Mouse (Mus musculus) kidney, embryonic 15.5 days (tissue): ENCODE results near the gene Exoc8. TPM values are rescaled to one million over a fixed set of nuclear protein-coding genes. Genes with fewer than 3 reads are reported as not detected.
A peak's percentile ranks its signal among the peaks of the same experiment; 100 is the strongest.

Source experiments
- ATAC-seq: fragments of 200-750 bp; cut with Nextera tagmentation; replicated peaks from 2 replicates; pipeline ENCODE4 v1.8.0; 2017; ENCODE audit warnings: moderate TSS enrichment; ENCODE audit not compliant: low FRiP score
- H3K27ac ChIP-seq: fragments of 300-500 bp; sonication (generic); 2 replicates; pipeline ENCODE4 v1.5.1; 2015; ENCODE audit warnings: mild to moderate bottlenecking, inconsistent platforms
- H3K27me3 ChIP-seq: fragments of 300-500 bp; sonication (generic); 2 replicates; pipeline ENCODE4 v1.6.1; 2015; ENCODE audit warnings: inconsistent platforms
- H3K36me3 ChIP-seq: fragments of 300-500 bp; sonication (generic); 2 replicates; pipeline ENCODE4 v1.6.1; 2015; ENCODE audit warnings: inconsistent platforms
- H3K4me1 ChIP-seq: fragments of 300-500 bp; sonication (generic); 2 replicates; pipeline ENCODE4 v1.6.1; 2015; ENCODE audit warnings: inconsistent platforms
- H3K4me2 ChIP-seq: fragments of 300-500 bp; sonication (generic); 2 replicates; pipeline ENCODE4 v1.6.1; 2015; ENCODE audit warnings: moderate library complexity, mild to moderate bottlenecking, inconsistent platforms
- H3K4me3 ChIP-seq: fragments of 300-500 bp; sonication (generic); replicated peaks from 2 replicates; pipeline ENCODE4 v1.5.1; 2015; ENCODE audit warnings: mild to moderate bottlenecking, inconsistent platforms
- H3K9ac ChIP-seq: fragments of 300-500 bp; sonication (generic); 2 replicates; pipeline ENCODE4 v1.6.1; 2015; ENCODE audit warnings: mild to moderate bottlenecking, inconsistent platforms
- H3K9me3 ChIP-seq: fragments of 300-500 bp; sonication (generic); replicated peaks from 2 replicates; pipeline ENCODE4 v1.6.1; 2016; ENCODE audit warnings: inconsistent platforms
- WGBS: fragments of 180-500 bp; shearing (Covaris S2); methylation state at CpG from one replicate; pipeline ENCODE4 v1.1.7; 2015; ENCODE audit warnings: mixed read lengths; 5-methylcytosine and 5-hydroxymethylcytosine counted together
- polyA plus RNA-seq: library from polyadenylated mRNA; unstranded; fragments of >200 nt; fragmentation: Nextera tagmentation; extraction: Ambion mirVana; gene quantifications from 2 replicates; pipeline ENCODE4 v1.2.1, GENCODE M21; 2015

The Exoc8 gene
- polyA plus RNA-seq, 1 experiment from 2014 or later, result 9.0 TPM

GRCm38 (mm10) chr8:124866669-124867068 lies 30.8 kb downstream of the Exoc8 start:
- H3K9ac ChIP-seq, result no peak overlapping the region
- peaks cover 21% of the 10 kb centered on the region for H3K36me3 ChIP-seq
- no peaks in the 10 kb centered on the region for H3K27me3 ChIP-seq
- peaks cover 10% of the 10 kb centered on the region for H3K4me1 ChIP-seq
- no peak for ATAC-seq
- H3K9me3 ChIP-seq, result no peaks in the 10 kb centered on the region
- WGBS, result 63% methylated on average over 3 of the region's 3 CpGs
- no peak overlapping the region for H3K27ac ChIP-seq
- no peak overlapping the region for H3K4me2 ChIP-seq
- no peak overlapping the region for H3K4me3 ChIP-seq

- Histone ChIP-seq H3K27ac (peak overlapping the region; percentile 96), H3K9ac (peak overlapping the region; percentile 96), H3K4me3 (peak overlapping the region; percentile 95), H3K4me1 (peaks cover 14% of the 10 kb centered on the region), H3K36me3 (peaks cover 36% of the 10 kb centered on the region), H3K9me3 (no peaks in the 10 kb centered on the region), H3K4me2 (peak overlapping the region; percentile 75), H3K27me3 (no peaks in the 10 kb centered on the region)
- no peak for ATAC-seq
- WGBS, result 14% methylated on average over 8 of the region's 8 CpGs
Measured at GRCm38 (mm10) chr8:124863729-124864128, 33.8 kb downstream of the Exoc8 start.

GRCm38 (mm10) chr8:124863163-124863677 lies 34.3 kb downstream of the Exoc8 start:
- peaks cover 41% of the 10 kb centered on the region for H3K36me3 ChIP-seq
- WGBS, result under 1% methylated on average over 33 of the region's 33 CpGs
- no peaks in the 10 kb centered on the region for H3K9me3 ChIP-seq
- peak overlapping the region; percentile 95 for H3K4me3 ChIP-seq
- H3K27ac ChIP-seq, result peak overlapping the region; percentile 96
- H3K4me1 ChIP-seq, result peaks cover 14% of the 10 kb centered on the region
- H3K4me2 ChIP-seq, result peak overlapping the region; percentile 75
- H3K27me3 ChIP-seq, result no peaks in the 10 kb centered on the region
- peak; percentile 85 for ATAC-seq
- peak overlapping the region; percentile 96 for H3K9ac ChIP-seq

- Histone ChIP-seq H3K4me1 (peaks cover 14% of the 10 kb centered on the region), H3K9ac (peak within 1 kb of the TSS; percentile 96), H3K4me2 (peak within 1 kb of the TSS; percentile 75), H3K27me3 (no peaks in the 10 kb centered on the region), H3K27ac (peak within 1 kb of the TSS; percentile 96), H3K36me3 (peaks cover 48% of the 10 kb centered on the region), H3K9me3 (peaks cover under 1% of the 10 kb centered on the region; the same call in 1 of the 2 replicates), H3K4me3 (peak within 1 kb of the TSS; percentile 95)
- ATAC-seq, result peak; percentile 98
- 1% methylated on average over 55 of the region's 55 CpGs for WGBS
Measured at GRCm38 (mm10) chr8:124862321-124863162, 35.0 kb downstream of the Exoc8 start, which contains the start of the genes Gnpat and 2810004N23Rik. Gnpat (plus strand) TSS chr8:124863033. 2810004N23Rik (minus strand) TSS chr8:124863120.

- Histone ChIP-seq H3K9ac (no peak overlapping the region), H3K4me2 (no peak overlapping the region), H3K27me3 (no peaks in the 10 kb centered on the region), H3K4me1 (peaks cover 14% of the 10 kb centered on the region), H3K36me3 (peaks cover 63% of the 10 kb centered on the region), H3K27ac (no peak overlapping the region), H3K9me3 (peaks cover 24% of the 10 kb centered on the region), H3K4me3 (no peak overlapping the region)
- 97% methylated on average over 3 of the region's 3 CpGs for WGBS
- ATAC-seq, result no peak
Measured at GRCm38 (mm10) chr8:124860188-124860587, 37.3 kb downstream of the Exoc8 start.

GRCm38 (mm10) chr8:124859466-124859865 lies 38.0 kb downstream of the Exoc8 start:
- no peak for ATAC-seq
- Histone ChIP-seq H3K9me3 (peaks cover 31% of the 10 kb centered on the region), H3K36me3 (peaks cover 68% of the 10 kb centered on the region), H3K27me3 (no peaks in the 10 kb centered on the region), H3K4me3 (no peak overlapping the region), H3K9ac (no peak overlapping the region), H3K4me2 (no peak overlapping the region), H3K4me1 (peaks cover 14% of the 10 kb centered on the region), H3K27ac (no peak overlapping the region)

GRCm38 (mm10) chr8:124853511-124853910 lies 44.0 kb downstream of the Exoc8 start:
- peaks cover 50% of the 10 kb centered on the region for H3K9me3 ChIP-seq
- 98% methylated on average over 1 of the region's 1 CpGs for WGBS

GRCm38 (mm10) chr8:124845573-124845972 lies 51.9 kb downstream of the Exoc8 start:
- H3K27me3 ChIP-seq, result no peaks in the 10 kb centered on the region
- H3K4me1 ChIP-seq, result 0 out of 2 replicates have a peak, but pooled peaks cover 8% of the 10 kb centered on the region
- H3K9me3 ChIP-seq, result no peaks in the 10 kb centered on the region
- H3K27ac ChIP-seq, result no peak overlapping the region
- no peak for ATAC-seq
- no peak overlapping the region for H3K4me3 ChIP-seq
- 55% methylated on average over 5 of the region's 5 CpGs for WGBS
- H3K9ac ChIP-seq, result no peak overlapping the region
- peaks cover 28% of the 10 kb centered on the region for H3K36me3 ChIP-seq
- H3K4me2 ChIP-seq, result no peak overlapping the region

More at GRCm38 (mm10) chr8:124853511-124853910, 44.0 kb downstream of the Exoc8 start:
- no peak for ATAC-seq
- Histone ChIP-seq H3K36me3 (peaks cover 63% of the 10 kb centered on the region), H3K27ac (no peak overlapping the region), H3K4me3 (no peak overlapping the region), H3K27me3 (no peaks in the 10 kb centered on the region), H3K9ac (no peak overlapping the region), H3K4me2 (no peak overlapping the region), H3K4me1 (no peaks in the 10 kb centered on the region)

- H3K4me2 ChIP-seq, result no peak overlapping the region
- WGBS, result 44% methylated on average over 3 of the region's 3 CpGs
- no peak for ATAC-seq
- H3K27ac ChIP-seq, result no peak overlapping the region
- H3K4me3 ChIP-seq, result no peak overlapping the region
- no peaks in the 10 kb centered on the region for H3K27me3 ChIP-seq
- peaks cover 33% of the 10 kb centered on the region for H3K36me3 ChIP-seq
- no peak overlapping the region for H3K9ac ChIP-seq
- no peaks in the 10 kb centered on the region for H3K9me3 ChIP-seq
- 0 out of 2 replicates have a peak, but pooled peaks cover 8% of the 10 kb centered on the region for H3K4me1 ChIP-seq
Measured at GRCm38 (mm10) chr8:124845131-124845530, 52.4 kb downstream of the Exoc8 start.

Other genes starting within 250 kb of the Exoc8 start
- gene 2310022B05Rik, start 234.3 kb downstream of the Exoc8 start, polyA plus RNA-seq, result 28.4 and 32.3 TPM in 2 replicates
- gene Ttc13, start 175.7 kb downstream of the Exoc8 start, polyA plus RNA-seq, result 46.7 and 47.0 TPM in 2 replicates
- gene Arv1, start 175.6 kb downstream of the Exoc8 start, polyA plus RNA-seq, result 25.2 and 28.1 TPM in 2 replicates
- 4.9 TPM in 2 replicates for gene Fam89a, start 145.9 kb downstream of the Exoc8 start, polyA plus RNA-seq
- gene Trim67, start 104.6 kb downstream of the Exoc8 start, polyA plus RNA-seq, result 0.10 and 0.36 TPM in 2 replicates
- 101 and 114 TPM in 2 replicates for gene Gnpat, start 34.7 kb downstream of the Exoc8 start, polyA plus RNA-seq
- gene 2810004N23Rik, start 34.6 kb downstream of the Exoc8 start, polyA plus RNA-seq, result 52.7 and 53.3 TPM in 2 replicates
- gene Sprtn, start 181 bp upstream of the Exoc8 start, polyA plus RNA-seq, result 9.7 and 10.2 TPM in 2 replicates
- 10.9 and 11.1 TPM in 2 replicates for gene Egln1, start 51.6 kb upstream of the Exoc8 start, polyA plus RNA-seq
- 118 and 119 TPM in 2 replicates for gene Tsnax, start 115.3 kb upstream of the Exoc8 start, polyA plus RNA-seq
- 2.1 and 3.6 TPM in 2 replicates for gene Disc1, start 156.5 kb upstream of the Exoc8 start, polyA plus RNA-seq